Mouse (Mus musculus): ENCODE measurements around the gene Ctnna3.

Gene Ctnna3

DNA sequence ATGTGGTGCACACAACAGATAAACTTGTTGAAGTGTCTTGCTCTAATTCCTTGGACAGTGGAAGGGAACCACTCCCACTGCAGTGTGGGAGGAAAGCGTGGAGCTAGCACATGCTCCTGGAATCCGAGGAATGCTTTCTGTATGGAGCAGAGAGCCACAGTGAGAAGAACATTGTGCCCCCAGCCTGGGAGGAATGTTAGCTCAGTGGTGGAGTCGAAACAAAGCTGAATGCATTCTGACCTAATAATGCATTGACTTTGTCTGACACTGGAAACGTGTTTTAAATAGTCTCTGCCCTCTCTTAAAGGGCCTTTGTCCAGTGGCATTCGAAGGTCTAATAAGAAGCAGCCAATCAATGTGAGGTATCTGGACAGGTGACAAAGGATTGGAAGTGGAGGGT is 111.9 kb downstream of the Ctnna3 start:
- peak; percentile 18 for DNase-seq

DNA sequence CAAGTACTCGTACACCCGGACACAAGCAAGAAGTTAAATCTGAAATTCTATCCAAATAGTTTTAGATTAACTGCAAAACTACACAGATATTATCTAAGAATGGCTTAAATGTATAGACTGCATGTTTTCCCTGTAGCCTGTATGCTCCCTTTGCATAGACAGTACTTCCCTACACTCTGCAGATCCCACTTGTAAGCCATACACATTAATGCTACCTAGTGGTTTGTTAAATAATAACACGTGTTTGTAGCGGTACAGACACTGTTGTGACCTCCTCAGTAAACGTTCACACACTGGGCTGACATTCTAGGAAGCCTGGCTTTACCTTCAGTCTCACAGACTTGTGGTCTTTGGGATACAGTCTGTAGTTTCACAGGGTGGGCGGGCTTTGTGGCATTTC is 112.6 kb downstream of the Ctnna3 start:
- DNase-seq, result no peak

DNA sequence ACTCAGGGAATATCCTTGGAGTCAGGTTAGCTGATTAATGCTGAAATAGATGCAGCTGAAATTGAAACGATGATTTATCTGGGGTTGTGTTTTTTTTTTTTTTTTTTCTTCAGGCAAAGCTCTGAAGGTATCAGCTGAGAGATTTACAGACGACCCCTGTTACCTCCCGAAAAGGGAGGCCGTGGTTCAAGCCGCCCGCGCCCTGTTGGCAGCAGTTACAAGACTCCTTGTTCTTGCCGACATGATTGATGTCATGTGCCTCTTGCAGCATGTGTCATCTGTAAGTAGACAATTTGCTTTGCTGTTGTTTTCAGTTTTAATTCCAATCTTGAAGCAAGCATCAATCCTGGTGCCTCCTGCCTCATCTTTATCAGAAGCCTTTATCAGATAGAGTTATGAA is 136.8 kb downstream of the Ctnna3 start:
- DNase-seq, result no peak

DNA sequence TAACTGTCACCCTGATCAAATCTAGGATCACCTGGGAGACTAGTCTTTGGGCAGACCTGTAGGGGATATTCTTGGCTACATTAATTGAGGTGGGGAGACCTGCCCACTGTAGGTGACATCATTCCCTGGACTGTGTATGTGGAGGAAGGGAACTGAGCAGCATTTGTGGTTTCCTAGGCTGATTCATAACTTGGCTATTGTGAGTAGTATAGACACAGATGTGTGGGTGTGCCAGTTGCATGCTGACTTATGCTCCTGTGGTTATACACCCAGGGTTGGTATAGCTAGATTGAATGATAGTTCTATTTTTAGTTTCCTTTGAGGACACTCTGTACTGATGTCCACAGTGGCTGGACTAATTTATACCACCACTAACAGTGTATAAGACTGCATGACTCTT is 141.7 kb downstream of the Ctnna3 start:
- DNase-seq, result no peak

DNA sequence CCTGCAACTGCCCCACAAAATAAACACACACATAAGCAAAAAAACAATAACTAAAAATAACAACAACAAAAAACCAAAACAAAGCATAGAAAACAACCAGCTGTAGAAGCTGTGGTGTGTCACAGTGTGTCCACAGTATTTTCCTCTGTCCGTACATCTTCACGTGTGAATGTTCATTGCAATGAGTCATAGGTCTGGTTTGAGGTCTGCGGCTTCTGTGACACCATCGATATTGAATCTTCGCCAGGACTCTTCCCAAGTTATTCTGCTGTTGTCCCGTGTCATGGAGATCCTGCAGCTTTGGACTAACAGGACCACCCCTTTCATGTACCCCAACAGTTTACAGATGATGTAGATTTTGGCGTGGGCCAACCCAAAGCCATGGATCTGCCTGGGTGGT is 143.0 kb downstream of the Ctnna3 start:
- no peak for DNase-seq

DNA sequence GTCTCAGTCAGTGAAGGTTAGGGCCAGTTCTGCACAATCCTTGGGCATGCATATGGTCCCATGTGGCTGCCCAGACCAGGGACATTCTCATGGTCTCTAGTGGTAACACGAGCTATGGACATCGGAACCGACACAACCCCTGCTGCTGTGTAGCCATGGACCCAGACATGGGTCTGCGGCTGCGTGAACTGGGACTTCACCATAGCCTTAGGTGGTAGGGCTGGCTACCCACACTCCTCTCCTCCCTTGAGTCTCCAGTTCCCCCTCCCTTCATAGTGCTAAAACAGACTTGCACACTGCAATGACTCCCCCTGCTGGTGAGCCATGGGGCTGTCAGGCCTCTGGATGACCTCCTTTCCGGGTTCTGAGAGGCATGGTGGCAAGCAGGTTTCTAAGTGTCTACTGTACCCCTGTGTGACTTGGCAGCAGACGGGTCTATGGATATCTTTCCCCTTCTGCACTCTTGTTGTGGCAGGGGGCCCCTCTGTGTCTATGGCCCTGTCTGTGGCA is 144.3 kb downstream of the Ctnna3 start:
- DNase-seq, result peak; percentile 18

DNA sequence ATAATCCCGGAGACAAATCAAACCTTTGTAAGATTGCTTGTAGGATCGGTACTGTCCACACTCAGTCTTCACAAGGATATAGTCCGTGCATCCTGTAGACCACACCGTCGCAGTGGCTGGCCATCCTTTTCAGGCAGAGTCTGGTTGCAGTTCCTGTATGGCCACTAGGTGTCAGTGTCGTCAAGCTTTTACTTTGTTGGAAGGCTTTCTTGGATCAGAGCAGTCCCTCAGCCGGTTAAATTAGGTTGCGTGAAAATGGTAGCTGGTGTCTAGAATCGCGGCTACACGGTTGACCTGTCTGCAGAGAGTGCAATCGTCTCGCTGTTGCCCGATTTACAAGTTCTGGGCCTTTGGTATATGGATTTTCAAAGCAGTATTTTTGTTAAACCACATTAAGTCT is 152.7 kb downstream of the Ctnna3 start:
- DNase-seq, result peak; percentile 82

DNA sequence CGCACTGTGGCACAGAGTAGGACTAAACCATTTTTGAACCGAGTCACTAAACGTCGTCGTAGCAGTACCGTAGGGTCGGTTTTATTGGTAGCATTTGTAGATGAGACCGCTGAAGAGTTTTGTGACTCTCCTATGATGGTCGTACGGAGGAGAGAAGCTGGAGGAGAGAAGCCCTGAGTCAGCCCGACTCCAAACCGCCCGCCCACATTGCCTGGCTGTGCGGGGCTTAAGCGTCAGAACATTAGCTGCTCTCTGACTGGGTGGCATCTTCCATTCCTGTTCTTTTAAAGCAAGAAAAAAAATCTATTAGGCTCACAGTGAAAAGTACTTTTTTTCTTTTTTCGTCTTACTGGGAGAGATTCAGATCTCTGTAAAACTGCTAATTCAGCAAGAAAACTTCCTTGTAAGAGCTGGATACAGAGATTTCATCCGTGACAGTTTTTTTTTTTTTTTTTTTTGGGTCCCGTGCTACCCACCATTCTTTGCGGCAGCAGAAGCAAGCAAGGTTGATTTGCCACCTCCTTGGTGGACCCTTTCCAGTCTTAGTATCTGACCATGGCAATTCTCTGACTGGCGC is 154.0 kb downstream of the Ctnna3 start:
- no peak for DNase-seq

DNA sequence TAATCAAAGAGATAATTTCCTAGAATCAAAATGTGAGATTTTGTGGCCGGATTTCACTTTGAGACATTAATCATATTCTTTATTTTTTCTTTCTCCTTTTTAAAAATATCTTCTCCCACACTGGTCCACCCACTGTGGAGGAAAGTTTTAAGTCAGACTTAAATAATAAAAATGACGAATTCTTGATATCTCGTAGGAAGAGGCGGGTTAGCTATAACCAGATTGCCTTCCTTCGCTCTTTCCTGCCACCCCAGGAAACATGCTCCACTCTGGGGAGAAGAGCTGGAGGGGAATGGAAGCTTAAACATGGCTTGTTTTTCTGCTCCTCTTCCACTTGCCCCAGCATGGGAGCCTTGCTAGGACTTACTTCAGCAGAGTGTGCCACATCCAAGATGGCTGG is 169.5 kb downstream of the Ctnna3 start:
- DNase-seq, result no peak

DNA sequence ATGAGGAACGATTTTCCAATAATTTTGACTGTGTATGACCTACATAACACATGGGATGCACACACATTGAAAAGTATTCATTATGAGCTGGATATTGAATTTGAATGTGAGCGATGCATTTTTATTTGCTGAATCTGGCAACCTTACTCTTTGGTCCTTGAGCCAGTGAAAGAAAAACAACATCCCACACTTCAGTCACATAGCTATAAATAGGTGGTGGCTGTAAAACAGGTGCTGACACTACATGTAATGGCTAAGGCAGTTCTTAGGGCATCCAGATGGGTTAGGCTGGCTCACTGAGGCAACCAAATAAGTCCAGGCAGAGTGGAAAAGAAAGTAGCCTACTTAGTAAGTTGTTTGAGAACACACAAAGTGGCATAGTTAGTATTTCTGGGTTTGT is 171.3 kb downstream of the Ctnna3 start:
- no peak for DNase-seq

DNA sequence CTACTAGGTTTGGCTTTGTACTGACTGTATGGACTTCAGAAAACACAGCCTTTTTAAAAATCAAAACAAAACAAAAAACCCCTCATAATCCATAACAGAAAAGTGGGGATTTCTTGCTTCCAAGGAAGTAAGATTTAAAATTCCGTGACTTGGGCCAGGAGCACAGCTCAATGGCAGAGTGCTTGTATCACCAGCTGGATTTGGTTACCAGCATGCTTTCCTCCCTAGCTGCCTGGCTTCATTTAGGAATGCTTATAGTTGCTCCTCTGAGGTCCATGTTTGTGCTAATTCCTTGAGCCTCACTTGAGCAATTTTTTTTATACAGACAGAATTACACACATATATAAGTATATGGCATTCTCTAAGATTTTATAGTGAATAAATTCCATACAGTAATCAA is 198.6 kb downstream of the Ctnna3 start:
- no peak for DNase-seq

DNA sequence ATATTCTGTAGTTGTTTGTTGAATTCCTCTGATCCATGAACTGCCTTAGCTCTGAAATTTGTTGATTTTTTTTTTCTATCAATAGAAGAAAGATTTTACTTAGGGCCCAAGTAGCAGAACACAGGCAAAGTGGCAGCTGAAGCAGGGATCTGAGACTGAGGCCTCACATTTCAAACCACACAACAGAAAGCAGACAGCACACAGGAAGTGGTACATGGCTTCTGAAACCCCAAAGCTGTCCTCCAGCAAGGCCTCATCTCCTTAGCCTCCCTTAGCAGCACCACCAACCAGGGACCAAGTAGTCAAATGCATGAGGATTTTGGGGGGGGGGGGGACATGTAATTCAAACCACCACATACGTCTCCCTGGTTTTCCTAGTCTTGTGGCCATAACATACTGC is 204.0 kb downstream of the Ctnna3 start:
- no peak for DNase-seq

DNA sequence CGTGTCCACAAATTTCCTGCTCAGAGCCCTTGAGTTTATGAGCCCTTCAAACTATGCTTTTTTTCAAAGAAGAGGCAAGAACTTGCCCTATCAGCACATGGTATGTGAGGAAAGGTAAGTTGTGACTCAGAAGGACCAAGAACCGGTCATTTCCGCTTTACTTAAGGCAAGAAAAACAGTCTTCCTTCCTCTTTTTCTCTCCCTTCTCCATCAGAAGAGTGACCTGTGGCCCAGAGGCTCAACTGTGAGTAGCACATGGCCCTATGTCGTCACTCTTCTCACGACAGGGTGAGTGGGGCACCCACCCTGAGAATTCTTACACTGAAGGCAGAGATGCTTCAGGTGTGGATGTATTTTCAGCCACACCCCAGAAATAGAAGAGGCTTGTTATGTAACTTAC is 208.1 kb downstream of the Ctnna3 start:
- no peak for DNase-seq

DNA sequence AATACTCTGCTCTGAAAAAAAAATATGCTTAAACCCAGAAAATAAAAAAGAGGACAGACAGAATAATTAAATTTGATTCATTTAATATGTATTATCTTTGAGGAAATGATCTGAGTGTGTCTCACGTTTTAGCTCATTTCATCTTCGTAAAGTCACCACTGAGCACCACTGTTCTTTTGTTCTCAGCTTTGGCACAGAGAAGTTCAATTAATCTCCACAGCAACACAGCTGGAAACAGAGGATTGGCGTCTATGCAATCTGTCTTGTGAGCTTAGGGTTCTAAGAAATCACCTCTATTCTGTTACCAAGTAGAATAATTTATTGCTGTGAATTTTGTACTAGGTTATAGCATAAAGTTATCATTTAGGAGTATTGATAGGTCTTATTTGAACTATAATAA is 217.4 kb downstream of the Ctnna3 start:
- DNase-seq, result no peak

DNA sequence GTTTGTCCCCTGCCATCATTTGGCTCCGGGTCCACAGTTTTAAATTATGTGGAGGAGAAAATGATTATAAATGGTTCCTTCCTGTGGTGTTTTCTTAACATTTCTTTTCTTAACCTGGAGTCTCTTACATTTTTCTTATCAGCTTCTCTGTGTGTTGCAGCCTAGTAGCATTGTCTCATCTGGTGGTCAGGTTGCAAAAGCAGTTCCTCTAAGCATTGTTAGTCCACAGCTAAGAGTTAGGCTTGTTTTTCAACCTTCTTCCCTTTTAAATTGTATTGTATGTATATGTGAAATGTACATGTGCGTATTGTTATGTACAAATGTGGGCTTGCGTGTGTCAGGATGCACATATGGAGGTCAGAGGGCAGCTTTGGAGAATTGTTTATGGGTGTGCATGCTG is 220.4 kb downstream of the Ctnna3 start:
- no peak for DNase-seq

DNA sequence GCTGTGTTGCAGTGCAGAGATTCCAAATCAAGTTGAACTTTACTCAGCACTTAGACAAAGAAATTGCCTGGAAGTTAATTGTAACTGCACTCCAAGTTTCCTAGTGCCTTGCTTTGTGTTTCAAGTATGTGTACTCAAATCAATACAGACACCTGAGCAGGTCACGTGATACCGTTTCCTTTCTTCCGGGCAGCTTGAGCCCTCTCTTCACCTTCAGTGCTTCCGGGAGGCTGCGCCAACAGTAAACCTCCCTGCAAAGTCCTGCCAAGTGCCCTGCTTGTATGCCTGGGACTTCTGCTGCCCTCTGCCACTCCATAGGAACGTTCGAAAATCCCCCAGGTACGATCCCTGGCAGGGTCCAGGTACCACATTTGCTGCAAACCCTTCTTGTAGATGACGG is 223.0 kb downstream of the Ctnna3 start:
- peak; percentile 46 for DNase-seq

DNA sequence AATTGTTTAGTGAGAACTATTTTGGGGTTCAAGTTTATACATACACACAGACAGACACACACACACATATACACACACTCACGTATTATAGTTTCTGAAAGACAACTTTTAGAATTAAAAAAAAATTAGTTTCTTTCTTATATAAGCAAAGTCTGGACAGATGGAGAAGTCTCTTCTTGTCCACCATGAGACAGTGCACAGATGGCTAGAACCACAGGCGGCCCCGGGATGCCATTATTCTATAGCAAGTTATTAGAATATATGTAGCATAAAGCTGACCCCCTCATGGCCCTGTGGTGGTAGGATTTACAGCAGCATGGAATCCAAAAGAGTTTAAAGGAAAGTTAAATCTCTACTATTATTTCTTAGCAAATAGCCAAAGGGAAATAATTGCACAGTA is 223.7 kb downstream of the Ctnna3 start:
- DNase-seq, result no peak

DNA sequence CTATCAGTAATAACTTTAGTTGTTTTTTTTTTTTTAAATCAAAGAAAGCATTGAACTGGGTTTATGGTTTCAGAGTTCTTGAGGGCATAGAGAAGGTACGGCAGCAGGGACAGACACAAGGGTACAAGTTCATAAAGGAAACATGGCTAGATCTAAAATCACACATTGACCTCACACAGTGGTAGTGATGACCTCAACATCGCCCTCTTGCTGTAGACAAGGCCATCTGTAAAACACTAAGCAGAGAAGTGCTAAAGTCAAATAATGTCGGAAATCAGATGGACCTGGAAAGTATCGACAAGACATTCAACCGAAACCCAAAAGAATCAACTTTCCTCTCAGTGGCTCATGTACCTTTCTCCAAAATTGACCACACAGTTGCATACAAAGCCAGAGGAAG is 224.7 kb downstream of the Ctnna3 start:
- DNase-seq, result no peak

DNA sequence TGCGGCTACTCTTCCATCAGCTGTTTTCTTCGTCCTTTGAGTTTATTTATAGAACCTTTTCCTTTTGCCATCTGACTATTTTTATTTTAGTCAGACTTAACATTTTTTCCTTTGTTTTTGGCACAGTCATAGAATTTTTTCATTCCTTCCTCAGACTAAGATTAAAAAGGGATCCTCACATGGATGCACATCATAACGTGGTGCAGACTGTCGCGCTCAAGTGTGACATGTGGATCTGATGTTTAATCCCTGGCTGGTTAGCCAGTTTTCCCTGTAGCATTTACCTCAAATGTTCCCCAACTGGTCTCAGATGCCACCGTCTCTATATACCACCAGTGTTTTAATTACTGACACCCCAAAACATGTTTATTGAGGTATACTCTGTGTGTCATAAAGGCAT is 246.4 kb downstream of the Ctnna3 start:
- no peak for DNase-seq

DNA sequence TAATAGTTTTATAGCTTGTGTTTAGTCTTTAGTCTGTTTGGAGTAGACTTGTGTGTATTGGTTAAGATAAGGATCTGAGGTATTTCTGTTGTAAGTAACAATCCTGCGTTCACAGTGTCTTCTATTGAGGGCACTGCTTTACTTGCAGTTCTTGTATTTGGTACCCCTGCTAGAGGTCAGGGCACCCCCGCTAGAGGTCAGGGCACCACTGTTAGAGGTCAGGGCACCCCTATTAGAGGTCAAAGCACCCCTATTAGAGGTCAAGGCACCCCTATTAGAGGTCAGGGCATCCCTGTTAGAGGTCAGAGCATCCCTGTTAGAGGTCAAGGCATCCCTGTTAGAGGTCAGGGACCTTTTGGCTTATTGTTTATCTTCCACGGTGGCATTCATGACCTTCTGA is 259.3 kb downstream of the Ctnna3 start:
- no peak for DNase-seq

DNA sequence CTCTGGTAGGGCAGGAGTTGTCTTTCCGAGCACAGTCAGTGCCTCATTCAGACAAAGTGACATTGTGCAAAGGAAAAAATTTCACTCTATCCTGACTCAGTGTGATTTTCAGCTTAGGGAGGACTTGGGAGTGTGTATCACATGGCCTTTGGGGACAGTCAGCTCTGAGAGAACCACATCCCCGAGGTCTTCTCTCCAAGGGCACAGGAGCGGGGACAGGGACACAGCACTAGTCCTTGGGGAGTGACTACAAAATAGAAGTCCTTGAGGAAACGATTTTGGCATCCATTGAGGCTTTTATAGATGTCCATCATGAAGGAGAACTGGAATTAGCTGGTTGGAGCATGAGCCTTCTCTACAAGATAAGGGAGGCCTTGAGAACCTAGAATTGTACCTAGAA is 259.8 kb downstream of the Ctnna3 start:
- no peak for DNase-seq

DNA sequence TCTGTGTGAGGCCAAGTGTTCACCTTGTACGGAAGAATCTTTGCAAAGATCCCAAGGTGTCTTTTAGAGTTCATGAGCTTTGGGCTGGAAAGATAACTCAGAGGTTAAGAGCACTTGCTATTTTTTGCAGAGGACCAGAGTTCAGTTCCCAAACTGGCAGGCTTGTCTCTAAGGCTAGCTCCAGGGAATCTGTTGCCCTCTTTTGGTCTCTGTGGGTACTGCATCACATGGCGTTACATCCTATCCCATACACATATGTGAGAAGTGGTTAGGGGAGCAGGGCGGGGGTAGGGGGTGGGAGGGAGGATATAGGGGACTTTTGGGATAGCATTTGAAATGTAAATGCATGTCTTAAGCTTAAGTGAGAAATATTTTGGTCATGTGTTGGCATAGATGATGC is 262.1 kb downstream of the Ctnna3 start:
- peak; percentile 21 for DNase-seq

DNA sequence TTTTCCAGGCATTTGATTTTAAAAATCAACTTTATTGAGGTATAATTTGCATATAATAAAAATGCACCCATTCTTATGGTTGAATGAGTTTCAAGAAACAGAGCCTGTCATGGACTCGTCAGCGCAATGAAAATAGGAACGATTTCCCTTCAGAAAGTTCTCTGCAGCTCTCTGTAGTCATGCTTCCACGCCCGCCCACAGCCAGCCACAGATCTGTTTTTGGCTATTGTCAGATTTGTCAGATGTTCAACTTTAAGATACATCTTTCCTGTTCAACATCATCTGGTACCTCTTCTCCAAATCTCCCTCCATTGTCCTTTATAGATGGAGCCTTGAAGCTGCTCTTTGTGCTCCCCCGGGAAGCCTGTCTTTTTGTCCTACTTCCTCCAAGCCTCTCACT is 280.3 kb downstream of the Ctnna3 start:
- DNase-seq, result no peak

DNA sequence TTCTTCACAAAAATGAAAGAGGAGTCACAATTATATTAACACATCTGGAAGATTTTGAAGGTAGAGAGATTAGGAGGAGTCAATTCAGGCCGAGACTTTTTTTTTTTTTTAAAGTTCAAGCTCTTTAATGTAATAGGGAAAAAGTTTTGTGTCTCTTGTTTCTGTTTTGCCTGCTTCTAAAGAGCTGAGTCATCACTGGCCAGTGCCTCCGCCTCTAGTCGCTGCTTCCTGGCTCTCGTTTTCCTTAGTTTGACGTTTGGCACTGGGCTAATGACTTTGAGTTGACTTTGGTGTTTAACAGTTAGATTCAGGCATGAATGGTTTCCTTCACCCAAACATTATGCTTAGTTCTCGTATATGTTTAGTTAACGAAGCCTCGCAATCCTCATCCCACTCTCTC is 282.6 kb downstream of the Ctnna3 start:
- no peak for DNase-seq

DNA sequence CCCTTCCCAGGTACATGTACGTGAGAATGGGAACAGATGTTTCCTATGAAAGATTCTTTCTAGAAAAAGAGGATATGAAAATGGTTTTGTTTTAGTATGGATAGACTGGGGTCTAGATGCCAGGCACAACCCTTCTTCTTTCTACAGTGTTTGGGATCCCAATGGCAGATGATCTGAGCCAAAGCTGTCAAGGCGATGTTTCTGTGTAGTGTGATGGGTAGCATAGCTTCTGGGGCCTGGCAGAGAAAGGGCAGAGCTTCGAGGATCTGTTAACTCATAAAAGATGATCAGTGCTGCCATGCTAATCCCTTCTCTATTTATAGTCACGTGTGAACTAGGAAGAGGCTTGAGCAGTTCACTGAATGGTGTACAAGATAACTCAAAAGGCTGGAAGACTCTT is 284.3 kb downstream of the Ctnna3 start:
- DNase-seq, result no peak

DNA sequence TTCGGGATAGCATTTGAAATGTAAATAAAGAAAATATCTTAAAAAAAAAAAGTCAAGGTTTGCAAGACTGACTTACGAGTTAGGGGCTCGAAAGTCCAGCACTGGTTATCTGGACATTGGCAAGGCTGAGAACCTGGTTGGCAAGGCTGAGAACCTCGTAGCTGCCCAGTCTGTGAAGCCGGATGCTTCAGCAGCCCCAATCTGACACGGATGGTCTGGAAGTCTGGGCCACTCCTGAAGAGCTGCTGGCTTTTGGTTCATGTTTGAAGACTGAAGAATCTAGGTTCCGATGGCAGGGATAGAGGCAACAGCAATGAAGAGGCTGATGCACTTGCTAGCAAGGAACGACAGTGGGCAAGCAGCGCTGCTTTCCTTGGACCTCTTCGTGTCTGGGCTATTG is 339.0 kb downstream of the Ctnna3 start:
- DNase-seq, result no peak

Data from lung, postnatal 14 days (tissue).